Mouse (Mus musculus) lung, postnatal 36 days (tissue): Measurements from ENCODE around the gene Mtx3.

Source experiments
- DNase-seq: peaks from one replicate; pipeline ENCODE4 v3.0.0; 2022; ENCODE audit warnings: mixed read lengths

Mtx3 gene

GRCm38 (mm10) chr13:92884930-92885329, 40.4 kb downstream of the Mtx3 start:
- DNase-seq, result no peak

GRCm38 (mm10) chr13:92899087-92899486, 54.5 kb downstream of the Mtx3 start:
- DNase-seq, result no peak

- no peak for DNase-seq
These were observed 58.7 kb downstream of the Mtx3 start for GRCm38 (mm10) chr13:92903291-92903690.

GRCm38 (mm10) chr13:92905944-92906343, 61.4 kb downstream of the Mtx3 start:
- DNase-seq, result peak; percentile 5

- no peak for DNase-seq
These were observed 62.8 kb downstream of the Mtx3 start for GRCm38 (mm10) chr13:92907366-92907765.
